Mouse (Mus musculus) right cerebral cortex, postnatal 36 days (tissue): ENCODE data around the gene Tuba1b.

ENCODE experiments used
- DNase-seq, 2 experiments: peaks; one replicate each; pipeline ENCODE4 v3.0.0; 2022; ENCODE audit warnings: low spot score in 2 of 2, mixed read lengths in 1 of 2

Tuba1b gene

GRCm38 (mm10) chr15:98934217-98934839 lies at the start of gene Tuba1b:
Tuba1b (minus strand) TSS chr15:98934565.
- peak; percentile 88 to 90 for DNase-seq

- DNase-seq, result no peak
Observed at GRCm38 (mm10) chr15:98983431-98984081, 49.2 kb upstream of the Tuba1b start.

GRCm38 (mm10) chr15:98982100-98982499 lies 47.7 kb upstream of the Tuba1b start:
- no peak for DNase-seq

GRCm38 (mm10) chr15:98980012-98980614 lies 45.7 kb upstream of the Tuba1b start:
- no peak for DNase-seq

- no peak for DNase-seq
Observed at GRCm38 (mm10) chr15:98978409-98979172, 44.2 kb upstream of the Tuba1b start.

GRCm38 (mm10) chr15:98977759-98978408 lies 43.5 kb upstream of the Tuba1b start:
- peak; percentile 45 for DNase-seq

- no peak for DNase-seq
Observed at GRCm38 (mm10) chr15:98976763-98977758, 42.7 kb upstream of the Tuba1b start.

GRCm38 (mm10) chr15:98973015-98973614 lies 38.8 kb upstream of the Tuba1b start:
- DNase-seq, result no peak

GRCm38 (mm10) chr15:98971576-98972320 lies 37.4 kb upstream of the Tuba1b start:
- DNase-seq, result peak in 1 of 2 experiments; percentile 52

- peak in 1 of 2 experiments; percentile 73 for DNase-seq
Observed at GRCm38 (mm10) chr15:98971111-98971510, 36.7 kb upstream of the Tuba1b start.

- no peak for DNase-seq
Observed at GRCm38 (mm10) chr15:98969372-98970101, 35.2 kb upstream of the Tuba1b start.

GRCm38 (mm10) chr15:98968701-98969371 lies 34.5 kb upstream of the Tuba1b start:
- DNase-seq, result peak; percentile 44 to 53

GRCm38 (mm10) chr15:98959531-98959930 lies 25.2 kb upstream of the Tuba1b start:
- no peak for DNase-seq

GRCm38 (mm10) chr15:98958901-98959420 lies 24.6 kb upstream of the Tuba1b start:
- DNase-seq, result no peak

GRCm38 (mm10) chr15:98957475-98957874 lies 23.1 kb upstream of the Tuba1b start:
- DNase-seq, result no peak

- no peak for DNase-seq
Observed at GRCm38 (mm10) chr15:98956000-98956399, 21.6 kb upstream of the Tuba1b start.

- no peak for DNase-seq
Observed at GRCm38 (mm10) chr15:98955324-98955723, 21.0 kb upstream of the Tuba1b start.
